In the genomic region with DNA sequence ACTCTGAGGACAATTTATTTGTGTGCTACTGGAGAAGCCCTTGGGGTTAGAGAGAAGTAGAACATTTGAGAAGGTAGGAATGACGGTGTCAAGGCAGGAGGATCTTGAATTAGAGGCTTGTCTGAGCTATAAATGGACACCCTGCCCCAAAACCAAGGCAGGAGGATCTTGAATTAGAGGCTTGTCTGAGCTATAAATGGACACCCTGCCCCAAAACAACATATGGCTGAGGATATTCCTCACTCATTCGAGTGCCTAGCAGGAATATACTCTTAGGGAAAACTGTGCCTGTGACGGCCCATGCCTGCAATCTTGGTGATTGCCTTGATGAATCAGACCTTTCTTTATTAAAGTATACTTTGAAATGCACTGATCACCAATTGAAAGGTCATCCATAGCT, we compare ENCODE assay signal across 29 mouse cellular contexts. TPM values are rescaled to one million over a fixed set of nuclear protein-coding genes. Genes with fewer than 3 reads are reported as not detected.
A peak's percentile ranks its signal among the peaks of the same experiment; 100 is the strongest.
DNase-seq lines count a peak whose midpoint lies in the region; TF ChIP-seq lines count a peak whose summit lies in the region.
"Had no signal": no experiment of that assay in that cellular context is flagged by ENCODE, and none has a peak within 500 bp of the region (broad histone marks: within the 10 kb centered on the region; RNA-seq: fewer than 3 reads in every experiment).

No protein-coding gene starts in this region.

- H3K27me3 ChIP-seq in heart, adult 2 months (ENCODE audit: control insufficient read depth, insufficient read depth, low read length), result no peaks in the 10 kb centered on the region
- H3K27me3 ChIP-seq: embryonic facial prominence, embryonic 13.5 days; forebrain, embryonic 15.5 days; heart, embryonic 12.5 days; limb, embryonic 12.5 days; liver, embryonic 15.5 days; lung, embryonic 15.5 days; neural tube, embryonic 12.5 days had no signal

- no peak for TF ChIP-seq POLR2A in lung, adult 2 months (IDR thresholded peaks at IDR 0.05; ENCODE audit: borderline replicate concordance, extremely low read depth, low read depth, low read length)
- TF ChIP-seq POLR2A in heart, adult 2 months (IDR thresholded peaks at IDR 0.05; ENCODE audit: insufficient read depth, low read depth, low read length), result no peak

- H3K4me3 ChIP-seq in lung, adult 2 months (replicated peaks; ENCODE audit: extremely low read depth, low read depth, low read length), result no peak overlapping the region
- H3K4me3 ChIP-seq in heart, adult 2 months, result no peak overlapping the region
- H3K4me3 ChIP-seq: embryonic facial prominence, embryonic 13.5 days; forebrain, embryonic 10.5 days; forebrain, embryonic 15.5 days; heart, embryonic 12.5 days; limb, embryonic 12.5 days; liver, embryonic 15.5 days; lung, embryonic 15.5 days; neural tube, embryonic 12.5 days had no signal

- no peak for TF ChIP-seq EP300 in heart, adult 2 months (IDR thresholded peaks at IDR 0.05; ENCODE audit: insufficient read depth, low read depth, low read length)

- H3K79me2 ChIP-seq in heart, adult 2 months (replicated peaks; ENCODE audit: control insufficient read depth, insufficient read depth, low read length), result no peaks in the 10 kb centered on the region

- 91% methylated on average over 3 of the region's 3 CpGs for WGBS in lung, adult 2 months
- WGBS in heart, adult 2 months, result 71% methylated on average over 3 of the region's 3 CpGs

- no peak overlapping the region for H3K9ac ChIP-seq in heart, adult 2 months (ENCODE audit: low read depth, low read length)
- H3K9ac ChIP-seq: embryonic facial prominence, embryonic 13.5 days; forebrain, embryonic 15.5 days; heart, embryonic 12.5 days; hindbrain, embryonic 14.5 days; limb, embryonic 12.5 days; liver, embryonic 15.5 days; lung, embryonic 15.5 days; neural tube, embryonic 12.5 days had no signal

- TF ChIP-seq CTCF in lung, adult 2 months (IDR thresholded peaks at IDR 0.05; ENCODE audit: insufficient read depth, low read length), result no peak
- no peak for TF ChIP-seq CTCF in heart, adult 2 months (IDR thresholded peaks at IDR 0.05)

- peak; percentile 4 for DNase-seq in gastrocnemius, adult 18-20 months (ENCODE audit: low spot score)
- DNase-seq in gastrocnemius, postnatal 36 days, result no peak
- DNase-seq in right cerebral cortex, adult 2 months (ENCODE audit: low spot score in 2 of 2), result peak; percentile 20 to 40
- DNase-seq in right cerebral cortex, postnatal 4 days, result no peak
- peak; percentile 9 for DNase-seq in right cerebral cortex, postnatal 25 days
- DNase-seq in lung, adult 2 months, result no peak
- no peak for DNase-seq in heart, adult 2 months
- DNase-seq: adrenal gland, postnatal 25 days; cerebellum, adult 18-20 months; cerebellum, postnatal 10 days; gastrocnemius, postnatal 14 days; heart, adult 18-20 months; heart, postnatal 4 days; kidney, adult 11 months; kidney, postnatal 14 days; layer of hippocampus, adult 9-11 months; thymus, adult 2 months; thymus, postnatal 4 days had no signal

- no peaks in the 10 kb centered on the region for H3K36me3 ChIP-seq in heart, adult 2 months (ENCODE audit: control insufficient read depth, insufficient read depth, low read length)

- H3K27ac ChIP-seq in heart, adult 2 months, result no peak overlapping the region
- H3K27ac ChIP-seq: embryonic facial prominence, embryonic 13.5 days; forebrain, embryonic 10.5 days; forebrain, embryonic 15.5 days; hindbrain, embryonic 14.5 days; limb, embryonic 12.5 days; liver, embryonic 15.5 days; lung, embryonic 15.5 days; neural tube, embryonic 12.5 days; stomach, postnatal 0 days had no signal

- no peaks in the 10 kb centered on the region for H3K4me1 ChIP-seq in lung, adult 2 months (ENCODE audit: control insufficient read depth, insufficient read depth, low read length)
- H3K4me1 ChIP-seq in heart, adult 2 months (ENCODE audit: control insufficient read depth, insufficient read depth, low read length), result no peaks in the 10 kb centered on the region
- H3K4me1 ChIP-seq: embryonic facial prominence, embryonic 13.5 days; forebrain, embryonic 15.5 days; limb, embryonic 12.5 days; liver, embryonic 15.5 days; lung, embryonic 15.5 days; neural tube, embryonic 12.5 days had no signal

- intact Hi-C loops in gastrocnemius, postnatal 36 days (cut with DNase I), result no loop called here
- intact Hi-C loops in heart, adult 2 months (cut with DNase I), result no loop called here

RNA-seq across cellular contexts. Expression of gene Capza1, which starts 41.7 kb away (rescaled TPM):
- 10 to 100 TPM; 20.1 to 21.0 TPM for total RNA-seq in gastrocnemius, adult 18-20 months (2021)
- 10 to 100 TPM; 20.3 to 21.7 TPM for total RNA-seq in gastrocnemius, postnatal 36 days (2021)
- polyA plus RNA-seq in lung, adult 2 months (2012; rRNA removed), result 16.9 and 31.0 TPM in 2 replicates
- 10 to 100 TPM; 30.1 to 36.6 TPM for total RNA-seq in heart, adult 2 months (2021)
- 18.3 and 32.1 TPM in 2 replicates for polyA plus RNA-seq in heart, adult 2 months (2012; rRNA removed)

RNA-seq across cellular contexts. Expression of gene St7l, which starts 42.2 kb away (rescaled TPM):
- 10 to 100 TPM; 19.1 to 27.4 TPM for total RNA-seq in gastrocnemius, adult 18-20 months (2021)
- total RNA-seq in gastrocnemius, postnatal 36 days (2021), result 10 to 100 TPM; 20.2 to 21.2 TPM
- 7.8 and 9.1 TPM in 2 replicates for polyA plus RNA-seq in lung, adult 2 months (2012; rRNA removed)
- 10 to 100 TPM; 16.7 to 19.3 TPM for total RNA-seq in heart, adult 2 months (2021)
- 3.7 and 7.2 TPM in 2 replicates for polyA plus RNA-seq in heart, adult 2 months (2012; rRNA removed)

RNA-seq across cellular contexts. Expression of gene Wnt2b, which starts 55.7 kb away (rescaled TPM):
- total RNA-seq in gastrocnemius, adult 18-20 months (2021), result under 1 TPM; 0.21 to 0.31 TPM
- total RNA-seq in gastrocnemius, postnatal 36 days (2021), result under 1 TPM; 0.20 TPM
- 3.5 and 4.9 TPM in 2 replicates for polyA plus RNA-seq in lung, adult 2 months (2012; rRNA removed)
- under 1 TPM; 0.76 to 0.77 TPM for total RNA-seq in heart, adult 2 months (2021)
- 0.51 and 0.94 TPM in 2 replicates for polyA plus RNA-seq in heart, adult 2 months (2012; rRNA removed)
- total RNA-seq: megakaryocyte, adult 5-6 weeks had no signal

Comparison
In these comparisons a context has a peak if more than half of its experiments do, and no peak if none do; other contexts are left out.
1. DNase-seq: peak in gastrocnemius, adult 18-20 months (single experiment), right cerebral cortex, adult 2 months (2 of 2) and right cerebral cortex, postnatal 25 days (single experiment); none in gastrocnemius, postnatal 36 days (0 of 2), right cerebral cortex, postnatal 4 days (single experiment), lung, adult 2 months (single experiment) and heart, adult 2 months (0 of 2).